Mouse (Mus musculus) MEL (cell line): ENCODE measurements around the gene Impdh2. TPM values are rescaled to one million over a fixed set of nuclear protein-coding genes. Genes with fewer than 3 reads are reported as not detected.

Experiments used
- DNase-seq: peaks from one replicate; pipeline ENCODE4 v3.0.0; 2011; ENCODE audit warnings: low read depth, low spot score
- H3K27ac ChIP-seq: 2 replicates; pipeline ENCODE4 v1.5.1; 2012; ENCODE audit warnings: low read depth, mild to moderate bottlenecking, control low read depth, low read length, moderate library complexity; ENCODE audit not compliant: control insufficient read depth
- H3K27me3 ChIP-seq, 2 experiments: fragments of 150-350 bp in 1 of 2; sonication (generic) in 1 of 2; 2 replicates each; pipeline ENCODE4 v1.6.1; 2012; ENCODE audit warnings: low read length in 2 of 2, mild to moderate bottlenecking in 2 of 2, improper control_type of control experiment in 1 of 2, moderate library complexity in 1 of 2; ENCODE audit not compliant: insufficient read depth in 2 of 2, control insufficient read depth in 1 of 2
- H3K36me3 ChIP-seq, 2 experiments: 2 replicates each; pipeline ENCODE4 v1.6.1; 2012 to 2014; ENCODE audit warnings: low read length in 2 of 2, improper control_type of control experiment in 1 of 2, inconsistent platforms in 1 of 2, mild to moderate bottlenecking in 1 of 2; ENCODE audit not compliant: insufficient read depth in 2 of 2, control insufficient read depth in 1 of 2
- H3K4me1 ChIP-seq, 2 experiments: fragments of 150-350 bp in 1 of 2; sonication (generic) in 1 of 2; 2 replicates each; pipeline ENCODE4 v1.6.1; 2012; ENCODE audit warnings: low read length in 2 of 2, improper control_type of control experiment in 1 of 2, mild to moderate bottlenecking in 1 of 2; ENCODE audit not compliant: insufficient read depth in 2 of 2, control insufficient read depth in 1 of 2
- H3K4me3 ChIP-seq, 2 experiments: fragments of 150-350 bp in 1 of 2; sonication (generic) in 1 of 2; 2 replicates each; pipeline ENCODE4 v1.5.1; 2012; ENCODE audit warnings: low read depth in 2 of 2, low read length in 2 of 2, mild to moderate bottlenecking in 2 of 2, moderate library complexity in 2 of 2, control low read depth in 1 of 2, improper control_type of control experiment in 1 of 2; ENCODE audit not compliant: control insufficient read depth in 1 of 2, insufficient read depth in 1 of 2
- H3K79me2 ChIP-seq: 2 replicates; pipeline ENCODE4 v1.6.1; 2012; ENCODE audit warnings: mild to moderate bottlenecking, low read length, moderate library complexity; ENCODE audit not compliant: control insufficient read depth, poor library complexity, insufficient read depth
- H3K9ac ChIP-seq: 2 replicates; pipeline ENCODE4 v1.6.1; 2012; ENCODE audit warnings: low read depth, mild to moderate bottlenecking, control low read depth, low read length, moderate library complexity; ENCODE audit not compliant: control insufficient read depth, poor library complexity, severe bottlenecking
- H3K9me3 ChIP-seq: fragments of 150-350 bp; sonication (generic); replicated peaks from 2 replicates; pipeline ENCODE4 v1.6.1; 2012; ENCODE audit warnings: mild to moderate bottlenecking, low read length, improper control_type of control experiment, moderate library complexity; ENCODE audit not compliant: insufficient read depth
- CHD2 ChIP-seq: IDR thresholded peaks from 2 replicates; pipeline ENCODE4 v1.6.1; 2011; ENCODE audit warnings: low read length, improper control_type of control experiment
- ETS1 ChIP-seq: IDR thresholded peaks from 2 replicates; pipeline ENCODE4 v1.6.1; 2012; ENCODE audit warnings: low read depth, mild to moderate bottlenecking, inconsistent platforms, low read length, improper control_type of control experiment, moderate library complexity
- GATA1 ChIP-seq: IDR thresholded peaks from 2 replicates; pipeline ENCODE4 v1.6.1; 2011; ENCODE audit warnings: low read depth, low read length, improper control_type of control experiment
- HCFC1 ChIP-seq: IDR thresholded peaks from 2 replicates; pipeline ENCODE4 v1.6.1; 2012; ENCODE audit warnings: low read depth, mild to moderate bottlenecking, inconsistent platforms, low read length, improper control_type of control experiment, moderate library complexity
- JUND ChIP-seq: IDR thresholded peaks from 2 replicates; pipeline ENCODE4 v1.6.1; 2011; ENCODE audit warnings: low read depth, mild to moderate bottlenecking, improper control_type of control experiment, low read length
- MAX ChIP-seq: IDR thresholded peaks from 2 replicates; pipeline ENCODE4 v1.6.1; 2011; ENCODE audit warnings: low read length, improper control_type of control experiment
- MAZ ChIP-seq: IDR thresholded peaks from 2 replicates; pipeline ENCODE4 v1.6.1; 2012; ENCODE audit warnings: low read depth, mild to moderate bottlenecking, inconsistent platforms, low read length, improper control_type of control experiment
- MEF2A ChIP-seq: IDR thresholded peaks from 2 replicates; pipeline ENCODE4 v1.6.1; 2014; ENCODE audit warnings: low read depth, mild to moderate bottlenecking, inconsistent platforms, low read length, improper control_type of control experiment; ENCODE audit not compliant: poor library complexity, insufficient replicate concordance, severe bottlenecking; ENCODE audit errors: extremely low read depth
- MXI1 ChIP-seq: IDR thresholded peaks from 2 replicates; pipeline ENCODE4 v1.6.1; 2011; ENCODE audit warnings: mild to moderate bottlenecking, low read depth, low read length, improper control_type of control experiment
- MYB ChIP-seq: IDR thresholded peaks from 2 replicates; pipeline ENCODE4 v1.6.1; 2011; ENCODE audit warnings: mild to moderate bottlenecking, low read depth, low read length, improper control_type of control experiment
- MYC ChIP-seq: IDR thresholded peaks from 2 replicates; pipeline ENCODE4 v1.6.1; 2011; ENCODE audit warnings: low read depth, mild to moderate bottlenecking, low read length, improper control_type of control experiment, moderate library complexity
- NELFE ChIP-seq: IDR thresholded peaks from 2 replicates; pipeline ENCODE4 v1.6.1; 2011; ENCODE audit warnings: low read depth, low read length, improper control_type of control experiment
- POLR2A ChIP-seq, 2 experiments: IDR thresholded peaks; 2 replicates each; pipeline ENCODE4 v1.6.1; 2011 to 2012; ENCODE audit warnings: low read length in 2 of 2, mild to moderate bottlenecking in 2 of 2, control low read depth in 1 of 2, improper control_type of control experiment in 1 of 2, low read depth in 1 of 2, moderate library complexity in 1 of 2; ENCODE audit not compliant: control insufficient read depth in 1 of 2, insufficient read depth in 1 of 2, poor library complexity in 1 of 2
- POLR2AphosphoS2 ChIP-seq: IDR thresholded peaks from 2 replicates; pipeline ENCODE4 v1.6.1; 2011; ENCODE audit warnings: low read length, improper control_type of control experiment
- RCOR1 ChIP-seq: IDR thresholded peaks from 2 replicates; pipeline ENCODE4 v1.6.1; 2012; ENCODE audit warnings: low read depth, mild to moderate bottlenecking, inconsistent platforms, low read length, improper control_type of control experiment
- SIN3A ChIP-seq: IDR thresholded peaks from 2 replicates; pipeline ENCODE4 v1.6.1; 2012; ENCODE audit warnings: low read length, improper control_type of control experiment, inconsistent platforms
- SMC3 ChIP-seq: IDR thresholded peaks from 2 replicates; pipeline ENCODE4 v1.6.1; 2011; ENCODE audit warnings: low read depth, low read length, improper control_type of control experiment
- TBP ChIP-seq: IDR thresholded peaks from 2 replicates; pipeline ENCODE4 v1.8.0; 2011; ENCODE audit warnings: low read depth, low read length, improper control_type of control experiment
- TCF12 ChIP-seq: IDR thresholded peaks from 2 replicates; pipeline ENCODE4 v1.6.1; 2014; ENCODE audit warnings: low read depth, mild to moderate bottlenecking, inconsistent platforms, low read length, improper control_type of control experiment, moderate library complexity
- ZKSCAN1 ChIP-seq: IDR thresholded peaks from 2 replicates; pipeline ENCODE4 v1.6.1; 2012; ENCODE audit warnings: low read depth, mild to moderate bottlenecking, inconsistent platforms, low read length, improper control_type of control experiment, moderate library complexity
- ZMIZ1 ChIP-seq: IDR thresholded peaks from 2 replicates; pipeline ENCODE4 v1.6.1; 2012; ENCODE audit warnings: low read depth, mild to moderate bottlenecking, inconsistent platforms, low read length, improper control_type of control experiment, moderate library complexity
- polyA plus RNA-seq, 2 experiments: library from polyadenylated mRNA; stranded (reverse) in 1 of 2; unstranded in 1 of 2; fragments of >175 nt in 1 of 2; fragments of >200 nt in 1 of 2; gene quantifications; 2 replicates each; pipeline versions ENCODE4 v1.2.1 to v1.2.4; 2012; ENCODE audit warnings: low replicate concordance in 2 of 2, low read depth in 1 of 2; ENCODE audit not compliant: insufficient read length in 2 of 2, insufficient read depth in 1 of 2, missing spikeins in 1 of 2
- total RNA-seq: library from RNA; depleted of rRNA; stranded (reverse); fragments of 300-350 nt; gene quantifications from 2 replicates; pipeline ENCODE4 v1.2.3, GENCODE M21; 2012

The Impdh2 gene
- total and polyA plus RNA-seq, 3 experiments, result 519 to 550 TPM; not detected in 1

DNA sequence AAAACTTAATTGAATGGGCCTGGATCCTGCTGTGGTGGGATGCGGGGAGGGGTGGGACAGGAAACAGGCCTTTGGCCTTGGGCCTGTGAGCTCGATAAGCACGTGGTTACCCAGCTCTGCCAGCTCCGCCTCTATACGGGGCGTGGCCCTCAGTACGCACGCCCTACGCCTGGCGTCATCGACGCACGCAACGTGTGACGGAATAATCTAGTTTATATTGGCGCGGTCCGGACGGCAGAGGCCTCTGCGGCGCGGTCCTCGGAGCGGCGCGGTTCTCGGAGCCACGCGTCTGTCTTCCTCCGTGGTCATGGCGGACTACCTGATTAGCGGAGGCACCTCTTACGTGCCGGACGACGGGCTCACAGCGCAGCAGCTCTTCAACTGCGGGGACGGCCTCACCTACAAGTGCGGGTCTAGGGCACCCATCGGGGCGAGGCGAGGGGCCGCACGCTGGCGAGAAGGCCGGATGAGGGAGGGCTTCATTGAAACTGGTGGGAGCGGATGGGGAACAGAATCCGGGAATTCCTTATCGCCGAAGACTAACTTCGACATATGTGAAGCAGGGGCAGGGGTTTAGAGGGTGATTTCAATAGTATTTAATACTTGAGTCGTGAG lies at the start of gene Impdh2 (continued):
- TF ChIP-seq MEF2A (no peak), RCOR1 (no peak), MYB (no peak)

DNA sequence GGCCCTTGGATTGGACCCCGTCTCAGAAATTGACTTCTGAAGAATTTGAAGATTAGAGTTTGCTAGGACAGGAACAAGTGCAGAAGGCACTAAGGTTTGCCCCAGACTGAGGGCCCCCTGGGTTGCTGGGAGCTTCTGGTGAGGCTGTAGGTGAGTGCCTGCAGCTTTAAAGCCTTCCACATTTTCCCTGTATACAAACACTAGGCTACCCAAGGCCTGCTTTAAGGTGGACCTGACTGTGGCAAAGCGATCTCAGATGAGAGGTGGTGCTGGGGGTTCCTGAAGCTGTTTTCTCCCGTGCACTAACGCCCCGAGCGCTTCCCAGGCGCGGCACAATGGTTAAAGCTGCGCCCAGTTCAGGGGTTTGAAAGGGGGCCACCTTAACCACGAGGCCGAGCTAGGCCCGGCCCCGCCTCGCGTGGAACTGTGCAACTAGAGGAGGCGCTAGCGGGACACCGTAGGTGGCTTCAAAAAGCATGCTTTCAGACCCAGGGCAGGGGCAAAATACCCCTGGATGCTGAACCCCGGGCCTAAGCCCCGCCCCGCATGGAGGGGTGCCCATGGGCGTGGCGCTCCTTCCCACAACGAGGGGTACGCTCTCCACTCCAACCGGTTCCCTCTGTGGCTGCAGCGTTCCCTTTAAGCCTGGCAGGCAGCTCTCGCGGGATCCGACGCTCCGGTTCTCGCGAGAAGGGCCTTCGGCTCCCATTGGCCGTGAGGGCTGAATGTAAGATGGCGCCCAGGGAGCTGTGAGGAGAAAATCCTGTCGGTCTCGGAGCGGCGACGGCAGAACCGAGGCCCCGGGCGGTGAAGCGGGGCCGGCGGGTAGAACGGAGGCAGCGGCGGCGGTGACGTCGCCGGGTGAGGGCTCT lies 43.5 kb upstream of the Impdh2 start, which contains the start of gene Qrich1:
Gene Qrich1 (plus strand): TSS at position 427 of the 872 bp plus-strand sequence.
- Histone ChIP-seq H3K9me3 (no peaks in the 10 kb centered on the region), H3K36me3 (peaks cover 9 to 33% of the 10 kb centered on the region in 2 experiments), H3K4me3 (peak within 1 kb of the TSS; percentile 81 to 84), H3K4me1 (peaks cover 0 to 17% of the 10 kb centered on the region in 2 experiments; a peak in 3 of 4 replicates), H3K9ac (peak within 1 kb of the TSS; percentile 92), H3K79me2 (peaks cover 31% of the 10 kb centered on the region), H3K27ac (peak within 1 kb of the TSS; percentile 91), H3K27me3 (no peaks in the 10 kb centered on the region)
- peak; percentile 99 for DNase-seq
- TF ChIP-seq SMC3, result no peak
- no peak for TF ChIP-seq JUND
- TF ChIP-seq CHD2, result peak; percentile 99
- peak; percentile 90 for TF ChIP-seq SIN3A
- TF ChIP-seq MXI1, result peak; percentile 87
- TF ChIP-seq ZMIZ1, result peak; percentile 75; the same call in 1 of the 2 replicates
- TF ChIP-seq MAX, result peak; percentile 69; the same call in 1 of the 2 replicates
- no peak for TF ChIP-seq ZKSCAN1
- peak; percentile 90 for TF ChIP-seq HCFC1
- TF ChIP-seq MAZ, result peak; percentile 8; the same call in 1 of the 2 replicates
- TF ChIP-seq TBP, result peak; percentile 87
- peak; percentile 56 for TF ChIP-seq TCF12
- peak; percentile 83 for TF ChIP-seq NELFE
- TF ChIP-seq MYC, result peak; percentile 62
- 0 out of 2 replicates have a peak, but pooled peaks have one; percentile 15 for TF ChIP-seq ETS1
- TF ChIP-seq GATA1, result no peak
- TF ChIP-seq POLR2AphosphoS2, result peak; percentile 87
- TF ChIP-seq POLR2A (IDR thresholded peaks at IDR 0.05; ENCODE audit: control insufficient read depth in 1 of 2, insufficient read depth in 1 of 2, low read depth in 1 of 2, low read length in 2 of 2, poor library complexity in 1 of 2), result peak; percentile 79 to 89
